Mouse (Mus musculus) testis, adult 2 months (tissue): ENCODE results near the gene Farp1.

Experiments used
- CTCF ChIP-seq: fragments of 200-500 bp; IDR thresholded peaks from 2 replicates; pipeline ENCODE4 v1.5.1; 2012; ENCODE audit warnings: low read depth, mild to moderate bottlenecking, inconsistent platforms, low read length, moderate library complexity; ENCODE audit not compliant: control insufficient read depth, insufficient read depth, insufficient replicate concordance
- POLR2A ChIP-seq: fragments of 200-500 bp; IDR thresholded peaks from 2 replicates; pipeline ENCODE4 v1.6.1; 2012; ENCODE audit warnings: low read depth, mild to moderate bottlenecking, inconsistent platforms, low read length, moderate library complexity; ENCODE audit not compliant: control insufficient read depth

DNA sequence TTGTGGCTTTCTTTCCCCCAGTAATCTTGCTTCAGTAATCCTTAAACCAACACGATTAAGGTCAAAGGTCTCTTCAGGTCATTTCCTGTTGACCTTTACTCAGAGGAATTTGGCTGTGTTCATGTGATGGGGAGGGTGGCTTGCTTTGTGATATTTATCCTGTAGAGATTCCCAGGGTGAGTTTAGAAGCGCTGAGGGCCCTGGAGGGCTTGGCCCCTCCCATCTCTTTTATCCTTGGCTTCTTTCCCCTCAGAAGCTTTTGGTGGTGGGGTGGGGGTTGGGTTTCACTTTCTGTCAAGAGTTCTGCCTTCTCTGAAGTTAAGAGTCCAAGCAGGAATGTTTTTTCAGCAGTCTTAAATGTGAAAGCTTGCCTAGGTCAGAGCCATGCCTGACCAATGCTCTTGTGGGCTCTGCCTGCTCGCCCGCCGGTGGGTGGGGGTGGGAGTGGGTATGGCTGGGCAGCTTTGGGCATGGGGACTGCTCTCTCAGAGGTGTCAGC lies 18.1 kb downstream of the Farp1 start:
- TF ChIP-seq CTCF (no peak), POLR2A (no peak)
